Mouse (Mus musculus): ENCODE measurements around the gene Per2. TPM values are rescaled to one million over a fixed set of nuclear protein-coding genes. Genes with fewer than 3 reads are reported as not detected.

The Per2 gene
- 2.0 and 2.4 TPM in 2 replicates for polyA plus RNA-seq (2012; rRNA removed)

DNA sequence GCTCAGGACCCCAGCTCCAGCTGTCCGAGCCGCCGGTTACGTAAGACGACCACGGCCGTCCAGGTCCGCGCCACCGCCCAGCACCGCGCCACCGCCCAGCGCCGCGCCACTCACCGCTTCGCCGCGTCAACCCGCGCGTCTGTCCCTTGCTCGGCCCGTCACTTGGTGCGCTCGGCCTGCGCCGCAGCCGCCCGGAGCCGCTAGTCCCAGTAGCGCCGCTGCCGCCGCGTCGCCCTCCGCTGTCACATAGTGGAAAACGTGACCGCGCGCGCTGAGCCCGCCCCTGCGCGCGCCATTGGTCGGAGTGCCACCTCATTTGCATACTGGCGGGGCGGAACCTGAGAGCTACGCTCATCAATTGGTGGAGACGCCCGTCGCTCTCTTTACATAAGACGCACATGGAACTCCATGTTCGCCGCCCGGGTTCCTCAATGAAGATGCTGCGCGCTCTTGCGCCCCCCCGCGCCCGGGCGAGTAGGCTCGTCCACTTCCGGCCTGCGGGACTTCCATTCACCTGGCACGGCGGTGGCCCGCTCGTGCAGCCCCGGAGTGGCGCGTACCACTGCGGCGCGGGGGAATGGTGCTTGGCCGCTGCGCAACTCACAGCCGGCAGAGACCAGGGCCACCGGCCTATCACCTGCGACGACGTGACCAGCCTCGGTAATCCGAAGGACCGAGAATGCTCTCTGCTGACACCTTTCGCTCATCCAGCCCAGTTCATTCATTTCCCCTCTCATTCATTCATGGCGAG is at the start of gene Per2:
Per2 (minus strand) TSS at position 266 of the 751 bp plus-strand sequence.

DNA sequence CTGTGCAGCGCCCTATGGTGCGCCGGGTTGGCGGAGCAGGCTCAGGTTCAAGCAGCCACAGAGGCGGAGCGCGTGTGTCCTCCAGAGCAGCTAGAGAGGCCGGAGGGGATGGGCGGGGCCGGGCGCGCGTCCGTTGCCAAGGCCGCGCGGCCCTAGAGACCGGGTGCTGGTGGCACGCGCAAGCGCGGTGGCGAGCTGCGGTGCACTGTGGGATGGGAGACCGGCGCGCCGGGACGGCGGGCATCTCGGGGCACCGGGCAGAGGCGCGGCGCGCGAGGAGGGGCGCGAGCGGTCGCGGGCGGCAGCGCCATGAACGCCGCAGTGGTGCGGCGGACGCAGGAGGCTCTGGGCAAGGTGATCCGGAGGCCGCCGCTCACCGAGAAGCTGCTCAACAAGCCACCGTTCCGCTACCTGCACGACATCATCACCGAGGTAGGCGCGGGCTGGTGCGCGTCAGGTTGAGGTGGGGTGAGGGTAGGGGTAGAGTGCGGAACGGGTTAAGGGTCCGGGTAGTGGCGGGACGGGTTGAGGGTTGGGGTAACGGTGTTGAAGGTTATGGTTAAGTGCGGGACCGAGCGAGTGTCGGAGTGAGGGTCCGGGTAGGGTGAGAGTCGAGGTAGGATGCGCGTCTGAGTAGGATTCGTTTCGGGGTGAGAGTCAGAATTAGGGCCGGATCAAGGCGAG is 35.5 kb upstream of the Per2 start, which contains the start of gene Traf3ip1:
Traf3ip1 (plus strand) TSS at position 191 of the 684 bp plus-strand sequence.

DNA sequence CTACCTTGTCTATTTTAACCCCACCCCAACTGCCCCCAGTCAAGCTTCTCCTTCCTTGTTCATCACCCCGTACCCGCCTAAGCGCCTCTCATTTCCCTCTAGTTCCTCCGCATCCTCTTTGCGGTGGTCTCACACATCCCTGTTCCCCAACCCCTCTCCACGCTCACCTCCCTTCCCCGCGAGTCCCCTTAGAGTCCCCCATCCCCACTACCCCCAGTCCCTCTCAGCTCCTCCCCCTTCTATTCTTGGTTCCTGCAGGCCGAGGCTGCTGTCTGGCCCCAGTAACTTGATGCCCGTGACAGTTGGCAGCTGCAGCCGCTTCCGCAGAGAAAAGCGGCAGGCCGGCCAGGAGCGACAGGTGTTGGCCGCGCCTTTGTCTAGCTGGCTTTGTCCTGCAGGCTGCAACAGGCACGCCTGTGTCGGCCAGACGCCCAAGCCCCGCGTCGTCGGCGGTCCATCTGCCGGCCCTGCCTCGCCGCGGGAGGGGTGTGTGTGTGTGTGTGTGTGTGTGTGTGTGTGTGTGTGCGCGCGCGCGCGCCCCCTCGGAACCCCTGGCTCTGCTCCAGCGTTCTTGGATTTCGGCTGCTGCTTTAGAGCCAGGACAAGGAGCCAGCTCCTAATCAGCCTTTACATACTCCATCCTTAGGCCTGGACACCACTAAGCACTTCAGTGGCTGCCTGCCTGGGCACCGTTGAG is 45.1 kb downstream of the Per2 start, which contains the start of gene Hes6:
Hes6 (minus strand) TSS at position 141 of the 697 bp plus-strand sequence.

DNA sequence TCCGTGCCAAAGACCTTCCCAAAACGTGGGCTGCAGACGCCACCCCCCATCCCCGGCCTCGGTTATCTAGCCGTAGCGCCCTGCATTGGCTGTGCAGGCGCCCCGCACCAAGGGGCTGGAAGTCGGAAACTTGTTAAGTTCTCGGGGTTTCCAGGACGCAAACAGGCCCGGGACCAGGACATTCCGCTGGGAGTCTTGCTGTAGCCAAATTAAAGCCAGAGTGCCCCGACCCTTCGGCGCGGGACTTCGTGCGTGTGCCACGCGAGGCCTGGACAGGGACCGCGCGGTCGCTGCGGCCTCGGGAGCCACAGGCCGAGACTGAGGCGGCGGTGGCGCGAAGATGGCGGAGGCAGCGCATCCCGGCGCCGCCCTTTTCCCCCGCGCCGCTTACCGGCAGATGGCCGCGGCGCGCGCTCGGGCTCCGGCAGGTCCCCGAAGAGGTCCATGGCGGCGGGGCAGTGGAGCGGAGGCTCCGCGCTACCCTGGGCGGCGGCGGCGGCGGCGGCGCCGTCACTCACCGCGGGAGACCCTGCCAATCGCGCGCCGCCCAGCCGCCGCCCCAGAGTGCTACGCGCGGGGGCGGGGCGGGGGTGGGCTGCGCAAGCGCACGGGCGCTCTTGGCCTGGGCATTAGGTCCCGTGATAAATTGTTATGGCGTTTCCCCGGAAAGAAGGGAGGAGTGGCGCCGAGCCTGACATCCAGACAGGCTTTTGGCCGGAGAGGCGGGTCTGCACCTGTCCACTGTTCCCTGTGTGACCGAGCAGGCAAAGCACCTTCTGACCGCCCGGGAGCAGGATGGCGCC is 60.7 kb downstream of the Per2 start, which contains the start of gene Ilkap:
Ilkap (minus strand) TSS at position 556 of the 803 bp plus-strand sequence.

DNA sequence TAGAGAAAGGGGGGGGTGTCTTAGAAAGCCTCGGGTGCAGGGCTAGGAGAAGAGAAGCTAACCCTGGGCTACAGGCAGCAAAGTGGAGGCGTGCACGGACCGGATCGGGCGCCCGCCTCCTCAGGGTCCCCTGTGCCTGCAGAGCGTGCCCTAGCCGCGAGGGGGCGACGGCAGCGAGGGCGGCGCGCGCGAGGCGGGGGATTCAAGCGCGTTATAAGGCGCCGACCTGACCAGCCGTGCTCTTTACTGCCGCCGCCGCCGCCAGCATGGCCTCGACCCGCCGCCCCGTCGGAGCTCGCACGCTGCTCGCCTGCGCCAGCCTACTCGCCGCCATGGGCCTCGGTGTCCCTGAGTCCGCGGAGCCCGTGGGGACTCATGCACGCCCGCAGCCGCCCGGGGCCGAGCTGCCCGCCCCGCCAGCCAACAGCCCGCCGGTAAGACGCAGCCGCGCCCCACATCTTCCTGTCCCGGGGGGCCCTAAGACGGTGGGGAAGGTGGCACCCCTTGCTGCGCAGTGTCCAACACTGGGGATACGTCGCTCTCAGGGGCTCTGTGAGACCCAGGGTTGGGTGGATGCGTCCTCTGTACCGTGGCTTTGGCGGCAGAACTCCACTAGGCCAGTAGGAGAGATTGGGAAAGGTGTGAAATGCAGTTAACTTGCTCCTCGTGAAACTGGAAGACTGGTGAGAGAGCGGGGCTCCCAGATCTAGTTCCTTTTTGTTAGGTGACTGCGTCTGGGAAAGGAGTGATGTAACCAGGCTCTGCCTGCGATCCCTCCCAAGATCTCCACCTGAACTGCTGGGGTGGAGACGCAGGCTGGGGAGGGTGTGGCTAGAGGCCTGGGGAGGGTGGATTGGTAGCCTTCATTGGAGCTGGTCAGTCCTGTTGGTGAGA is 92.7 kb downstream of the Per2 start, which contains the start of gene Erfe:
Erfe (plus strand) TSS at position 216 of the 894 bp plus-strand sequence.

Other genes starting within 250 kb of the Per2 start
- 5.4 and 6.3 TPM in 2 replicates for gene Ube2f, start 209.0 kb downstream of the Per2 start, polyA plus RNA-seq (2012; rRNA removed)
- gene Scly, start 161.0 kb downstream of the Per2 start, polyA plus RNA-seq (2012; rRNA removed): 8.8 and 9.4 TPM in 2 replicates
- gene Espnl, start 137.2 kb downstream of the Per2 start, polyA plus RNA-seq (2012; rRNA removed): 0.02 and 0.05 TPM in 2 replicates
- gene Klhl30, start 108.3 kb downstream of the Per2 start, polyA plus RNA-seq (2012; rRNA removed): 2.6 and 3.4 TPM in 2 replicates
- 1.5 and 2.5 TPM in 2 replicates for gene Erfe, start 92.9 kb downstream of the Per2 start, polyA plus RNA-seq (2012; rRNA removed)
- gene Ilkap, start 60.5 kb downstream of the Per2 start, polyA plus RNA-seq (2012; rRNA removed): 21.6 and 31.5 TPM in 2 replicates
- 28.5 and 43.1 TPM in 2 replicates for gene Hes6, start 45.3 kb downstream of the Per2 start, polyA plus RNA-seq (2012; rRNA removed)
- 1.8 and 1.9 TPM in 2 replicates for gene Traf3ip1, start 35.3 kb upstream of the Per2 start, polyA plus RNA-seq (2012; rRNA removed)
- gene Asb1, start 81.2 kb upstream of the Per2 start, polyA plus RNA-seq (2012; rRNA removed): 1.2 and 1.6 TPM in 2 replicates

Measured in stomach, adult 2 months (tissue).